Mouse (Mus musculus): ENCODE data around the gene Apoh.

GRCm38 (mm10) chr11:108418540-108418939, 75.4 kb downstream of the Apoh start:
- peak; percentile 25; the same call in 1 of the 2 replicates for TF ChIP-seq CTCF (IDR thresholded peaks at IDR 0.05; ENCODE audit: borderline replicate concordance, extremely low read depth, insufficient read depth, insufficient read length)
- no peak for TF ChIP-seq POLR2A (IDR thresholded peaks at IDR 0.05; ENCODE audit: borderline replicate concordance, extremely low read depth, insufficient read depth, insufficient read length, poor library complexity, severe bottlenecking)
